Mouse (Mus musculus) embryonic fibroblast, embryonic 13.5 days (primary cell): ENCODE results near the gene Atp6v0e. TPM values are rescaled to one million over a fixed set of nuclear protein-coding genes. Genes with fewer than 3 reads are reported as not detected.
A peak's percentile ranks its signal among the peaks of the same experiment; 100 is the strongest.

Source experiments
- H3K27ac ChIP-seq: 2 replicates; pipeline ENCODE4 v1.5.1; 2012; ENCODE audit warnings: low read length, control low read depth, inconsistent platforms; ENCODE audit not compliant: insufficient read depth
- H3K4me1 ChIP-seq: 2 replicates; pipeline ENCODE4 v1.6.1; 2011; ENCODE audit warnings: low read length; ENCODE audit not compliant: control insufficient read depth, insufficient read depth
- H3K4me3 ChIP-seq: 2 replicates; pipeline ENCODE4 v1.5.1; 2011; ENCODE audit warnings: mild to moderate bottlenecking, control low read depth, low read length; ENCODE audit not compliant: insufficient read depth
- CTCF ChIP-seq: IDR thresholded peaks from 2 replicates; pipeline ENCODE4 v1.5.1; 2011; ENCODE audit warnings: mild to moderate bottlenecking, control low read depth, low read length, moderate library complexity, borderline replicate concordance; ENCODE audit not compliant: insufficient read depth
- POLR2A ChIP-seq: IDR thresholded peaks from 2 replicates; pipeline ENCODE4 v1.6.1; 2011; ENCODE audit warnings: low read depth, mild to moderate bottlenecking, control low read depth, low read length, moderate library complexity
- polyA plus RNA-seq: library from polyadenylated mRNA; stranded (reverse); fragments of >200 nt; gene quantifications from 2 replicates; pipeline ENCODE4 v1.2.4, GENCODE M21; 2011; ENCODE audit warnings: low read depth; ENCODE audit not compliant: missing spikeins, insufficient read length

Atp6v0e gene
- polyA plus RNA-seq, 1 experiment, result 174 TPM

DNA sequence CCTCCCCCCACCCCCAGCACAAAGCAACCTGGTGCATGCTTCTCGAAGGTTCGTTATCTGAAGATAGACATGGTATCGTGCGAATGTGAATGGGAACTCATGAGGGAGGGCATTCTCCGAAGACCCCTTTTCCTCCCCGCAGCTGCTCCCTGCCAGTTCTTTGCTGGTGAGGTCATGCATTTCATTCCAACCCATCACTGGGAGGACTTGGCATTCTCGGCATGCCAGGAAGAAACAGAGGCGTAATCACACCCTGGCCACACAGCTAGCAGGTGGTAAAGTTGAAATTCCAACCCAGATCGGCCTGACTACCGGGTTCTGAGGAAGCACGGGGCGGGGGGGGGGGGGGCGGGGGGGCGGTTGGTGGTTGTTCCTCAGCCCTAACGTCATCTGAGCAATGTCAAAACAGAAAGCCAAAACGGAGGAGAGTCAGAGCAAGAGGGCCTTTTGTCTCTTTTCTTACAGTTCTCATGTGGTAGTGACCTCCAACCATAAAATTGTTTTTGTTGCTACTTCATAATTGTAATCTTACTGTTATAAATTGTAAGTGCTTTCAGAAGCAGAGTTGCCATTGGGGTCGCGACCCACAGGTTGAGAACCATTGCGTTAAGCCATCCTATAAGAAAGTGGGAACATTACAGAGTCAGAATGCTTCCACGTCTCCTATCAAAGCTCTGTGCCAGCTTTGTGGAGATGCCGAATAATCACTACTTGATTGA, 4.0 kb upstream of the Atp6v0e start:
- no peak overlapping the region; the same call in 1 of the 2 replicates for H3K27ac ChIP-seq
- TF ChIP-seq CTCF (no peak), POLR2A (no peak)
- H3K4me3 ChIP-seq, result no peak overlapping the region
- peaks cover 7% of the 10 kb centered on the region for H3K4me1 ChIP-seq

GRCm38 (mm10) chr17:26659573-26659915, 3.5 kb upstream of the Atp6v0e start:
- TF ChIP-seq CTCF (no peak), POLR2A (no peak)
- Histone ChIP-seq H3K4me3 (no peak overlapping the region), H3K27ac (no peak overlapping the region; the same call in 1 of the 2 replicates), H3K4me1 (peaks cover 7% of the 10 kb centered on the region)

DNA sequence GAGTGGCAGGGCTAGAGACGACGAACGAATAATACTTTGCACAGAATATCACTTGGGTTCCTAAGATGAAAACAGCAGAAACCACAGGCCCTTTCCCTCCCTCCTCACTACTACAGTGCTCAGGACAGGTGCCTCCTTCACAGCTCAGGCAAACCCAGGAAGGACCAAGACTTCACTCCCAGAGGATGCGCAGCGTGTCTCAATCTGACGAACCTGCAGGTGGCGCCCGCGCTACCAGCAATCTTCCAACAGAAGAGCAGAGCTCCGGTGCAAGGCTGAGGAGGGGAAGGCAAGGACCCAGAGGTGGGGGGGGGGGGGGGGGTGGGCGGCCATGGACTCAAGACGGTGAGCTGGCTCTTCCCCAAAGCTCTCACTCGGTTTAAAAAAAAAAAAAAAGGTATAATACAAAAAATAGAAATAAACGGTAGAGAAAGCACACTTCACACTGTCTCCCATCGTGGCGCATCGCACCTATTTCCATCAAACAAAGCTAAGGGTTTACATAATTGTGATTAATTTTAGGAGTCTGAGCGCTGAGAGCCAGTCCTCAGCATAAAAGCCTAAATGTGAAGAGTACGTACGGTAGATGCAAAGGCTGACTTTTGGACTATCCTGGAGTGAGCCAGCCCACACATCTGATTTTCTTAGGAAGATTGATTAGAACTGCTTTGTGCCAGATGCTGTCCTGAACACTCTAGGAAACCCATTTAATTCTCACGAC, 2.7 kb upstream of the Atp6v0e start:
- Histone ChIP-seq H3K27ac (no peak overlapping the region), H3K4me1 (peaks cover 7% of the 10 kb centered on the region), H3K4me3 (no peak overlapping the region)
- TF ChIP-seq POLR2A (no peak), CTCF (peak; percentile 82)

DNA sequence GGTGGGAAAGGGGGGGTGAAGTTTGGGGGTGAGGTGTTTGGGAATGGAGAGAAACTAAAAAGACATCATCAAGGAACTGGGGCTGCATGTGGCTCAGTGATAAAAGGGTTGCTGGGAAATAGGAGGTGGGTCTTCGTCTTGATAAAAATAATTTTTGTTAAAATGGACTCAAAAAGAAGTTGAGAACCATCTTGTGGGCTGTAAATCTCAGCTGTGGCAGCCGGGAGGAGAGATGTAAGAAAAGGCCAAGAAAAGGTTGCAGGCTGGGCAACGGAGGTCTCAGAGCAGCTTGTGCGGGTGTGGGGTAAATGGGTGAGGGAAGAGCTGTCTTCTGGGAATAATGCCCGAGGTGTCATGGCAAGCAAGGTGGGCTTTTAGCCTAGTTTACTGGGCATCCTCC, 827 bp upstream of the Atp6v0e start:
- H3K4me1 ChIP-seq, result peaks cover 7% of the 10 kb centered on the region
- TF ChIP-seq POLR2A (no peak), CTCF (no peak)
- no peak overlapping the region for H3K4me3 ChIP-seq
- no peak overlapping the region for H3K27ac ChIP-seq

DNA sequence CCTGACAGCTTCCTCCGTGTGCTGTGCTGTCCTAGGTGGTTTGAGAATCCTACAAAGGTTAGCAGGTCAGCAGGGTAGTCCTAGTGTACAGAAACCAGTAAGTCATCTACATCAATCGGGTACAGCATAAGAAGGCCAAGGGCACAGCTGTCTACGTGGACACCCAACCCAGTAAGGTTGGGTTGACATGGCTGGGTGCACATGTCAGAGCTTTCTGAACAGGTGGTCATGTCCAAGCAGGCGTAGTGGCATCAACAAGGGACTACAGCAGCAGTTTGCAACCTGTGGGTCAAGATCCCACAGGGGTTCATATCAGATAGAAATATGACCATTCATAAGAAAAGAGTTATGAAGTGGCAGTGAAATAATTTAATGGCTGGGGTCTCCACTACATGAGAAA, 2.6 kb downstream of the Atp6v0e start:
- TF ChIP-seq CTCF (no peak), POLR2A (no peak)
- Histone ChIP-seq H3K4me3 (no peak overlapping the region), H3K27ac (no peak overlapping the region), H3K4me1 (no peaks in the 10 kb centered on the region; the same call in 1 of the 2 replicates)

- Histone ChIP-seq H3K27ac (no peak overlapping the region), H3K4me1 (peaks cover 3% of the 10 kb centered on the region; the same call in 1 of the 2 replicates), H3K4me3 (no peak overlapping the region)
- TF ChIP-seq POLR2A, result no peak
- no peak for TF ChIP-seq CTCF
These were observed 8.2 kb downstream of the Atp6v0e start for GRCm38 (mm10) chr17:26671268-26671667.

DNA sequence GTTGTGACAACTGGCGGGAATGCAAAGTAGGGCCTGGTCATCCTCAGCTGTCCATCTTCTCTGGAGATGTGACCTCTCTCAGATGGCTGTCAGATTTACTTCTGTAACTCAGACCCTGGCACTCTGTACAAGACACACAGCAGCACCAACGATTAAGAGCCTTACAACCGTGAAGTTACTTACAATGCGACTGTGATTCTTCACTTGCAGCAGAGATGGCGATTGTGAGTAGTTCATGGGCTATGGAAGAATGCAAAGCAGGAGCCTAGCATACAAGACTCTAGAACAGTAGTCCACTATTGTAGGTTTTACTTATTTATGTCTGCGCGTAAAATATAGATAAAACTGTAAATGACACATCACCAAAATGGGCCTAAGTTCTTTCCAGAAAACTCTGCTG, 12.8 kb downstream of the Atp6v0e start:
- Histone ChIP-seq H3K4me1 (peaks cover 13% of the 10 kb centered on the region), H3K27ac (no peak overlapping the region), H3K4me3 (peak overlapping the region; percentile 78; the same call in 1 of the 2 replicates)
- no peak for TF ChIP-seq CTCF
- TF ChIP-seq POLR2A, result no peak

DNA sequence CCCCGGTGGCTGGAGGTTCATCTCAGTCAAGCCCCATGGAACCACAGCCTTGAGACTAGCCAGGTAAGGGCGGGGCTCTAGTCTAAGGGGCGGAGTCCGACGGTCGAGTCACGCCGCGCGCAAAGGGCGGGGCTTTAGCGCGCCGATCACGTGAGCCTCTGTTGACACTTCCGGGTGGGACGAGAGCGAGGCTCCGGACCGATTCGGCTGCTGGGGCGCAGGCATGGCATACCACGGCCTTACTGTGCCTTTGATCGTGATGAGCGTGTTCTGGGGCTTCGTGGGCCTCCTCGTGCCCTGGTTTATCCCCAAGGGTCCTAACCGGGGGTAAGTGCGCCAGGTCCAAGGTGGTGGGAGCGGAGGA, 13.2 kb downstream of the Atp6v0e start:
- Histone ChIP-seq H3K4me1 (peaks cover 13% of the 10 kb centered on the region), H3K27ac (peak overlapping the region; percentile 81)
- TF ChIP-seq POLR2A, result peak; percentile 89
- no peak for TF ChIP-seq CTCF

DNA sequence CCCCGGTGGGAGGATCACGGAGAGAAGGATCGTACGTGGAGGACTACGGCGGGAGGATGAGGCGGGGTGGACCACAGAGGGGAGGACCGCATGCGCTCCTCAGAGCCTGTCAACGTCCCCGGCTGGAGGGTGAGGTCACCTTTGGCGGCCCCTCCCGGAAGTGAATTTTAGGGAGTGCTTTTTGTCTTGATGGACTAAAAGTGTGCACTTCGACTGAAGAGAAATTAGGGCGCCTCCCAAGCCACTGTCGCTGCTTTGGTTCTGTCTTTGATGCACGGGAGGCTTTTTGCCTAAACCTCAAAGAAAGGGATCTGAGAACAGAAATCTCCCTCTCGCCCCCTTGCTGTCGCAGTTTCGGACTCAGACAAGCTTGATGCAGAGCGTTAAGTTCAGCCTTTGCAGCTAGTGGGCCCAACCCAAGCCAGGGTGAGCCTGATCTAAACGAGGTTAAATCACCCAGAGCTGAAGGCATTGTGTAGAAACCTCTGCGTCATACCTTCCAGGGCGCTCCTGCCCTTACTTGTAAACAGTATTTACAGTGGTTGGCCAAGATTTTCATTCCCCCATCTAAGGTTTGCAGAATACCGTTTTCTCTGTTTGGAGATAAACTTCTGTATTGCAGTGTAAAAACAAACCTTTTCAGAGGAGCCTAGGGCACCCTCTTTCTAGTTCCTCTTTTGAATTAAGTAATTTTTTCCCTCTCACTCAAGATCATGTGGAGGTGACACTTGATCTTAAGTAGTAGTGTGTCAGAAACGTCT, 13.8 kb downstream of the Atp6v0e start:
- peak overlapping the region; percentile 81 for H3K27ac ChIP-seq
- peak overlapping the region; percentile 78 for H3K4me3 ChIP-seq
- H3K4me1 ChIP-seq, result peaks cover 13% of the 10 kb centered on the region
- no peak for TF ChIP-seq CTCF

More for the DNA sequence above, 13.2 kb downstream of the Atp6v0e start:
- peak overlapping the region; percentile 78 for H3K4me3 ChIP-seq
